Mouse (Mus musculus) bone marrow macrophage, adult 2 months (primary cell): ENCODE measurements around the gene Cacng8.

Experiments used
- CTCF ChIP-seq: IDR thresholded peaks from 2 replicates; pipeline ENCODE4 v1.5.1; 2012; ENCODE audit warnings: low read depth, mild to moderate bottlenecking, low read length, moderate library complexity
- POLR2A ChIP-seq: IDR thresholded peaks from 2 replicates; pipeline ENCODE4 v1.6.1; 2012; ENCODE audit warnings: mild to moderate bottlenecking, low read depth, low read length, borderline replicate concordance

- TF ChIP-seq POLR2A (no peak), CTCF (no peak)
Measured at GRCm38 (mm10) chr7:3384807-3385319, 5.6 kb upstream of the Cacng8 start.
